Mouse (Mus musculus) limb, embryonic 14.5 days (tissue): ENCODE data around the gene Lix1l. TPM values are rescaled to one million over a fixed set of nuclear protein-coding genes. Genes with fewer than 3 reads are reported as not detected.

Source experiments
- ATAC-seq: fragments of 200-750 bp; cut with Nextera tagmentation; 2 replicates; pipeline ENCODE4 v1.8.0; 2017; ENCODE audit warnings: low read depth, moderate number of reproducible peaks, moderate TSS enrichment; ENCODE audit not compliant: low FRiP score
- DNase-seq: peaks from one replicate; pipeline ENCODE4 v3.0.0-alpha.2; 2015; ENCODE audit warnings: low spot score
- H3K27ac ChIP-seq: fragments of 300-500 bp; sonication (generic); replicated peaks from 2 replicates; pipeline ENCODE4 v1.5.1; 2014; ENCODE audit warnings: low read depth, mild to moderate bottlenecking, low read length, moderate library complexity, mixed read lengths
- H3K27me3 ChIP-seq: fragments of 300-500 bp; sonication (generic); 2 replicates; pipeline ENCODE4 v1.6.1; 2014; ENCODE audit warnings: low read length, mixed read lengths; ENCODE audit not compliant: control insufficient read depth, insufficient read depth
- H3K36me3 ChIP-seq: fragments of 300-500 bp; sonication (generic); 2 replicates; pipeline ENCODE4 v1.6.1; 2014; ENCODE audit warnings: mild to moderate bottlenecking, low read length, moderate library complexity, mixed read lengths; ENCODE audit not compliant: control insufficient read depth, insufficient read depth
- H3K4me1 ChIP-seq: fragments of 300-500 bp; sonication (generic); 2 replicates; pipeline ENCODE4 v1.6.1; 2014; ENCODE audit warnings: antibody characterized with exemption, low read length, mixed read lengths; ENCODE audit not compliant: control insufficient read depth, insufficient read depth
- H3K4me2 ChIP-seq: fragments of 300-500 bp; sonication (generic); replicated peaks from 2 replicates; pipeline ENCODE4 v1.6.1; 2014; ENCODE audit warnings: low read depth, mild to moderate bottlenecking, low read length, moderate library complexity; ENCODE audit not compliant: severe bottlenecking
- H3K4me3 ChIP-seq: fragments of 300-500 bp; sonication (generic); replicated peaks from 2 replicates; pipeline ENCODE4 v1.5.1; 2014; ENCODE audit warnings: low read length
- H3K9ac ChIP-seq: fragments of 300-500 bp; sonication (generic); 2 replicates; pipeline ENCODE4 v1.6.1; 2014; ENCODE audit warnings: mild to moderate bottlenecking, low read depth, low read length, moderate library complexity; ENCODE audit not compliant: severe bottlenecking
- H3K9me3 ChIP-seq: fragments of 300-500 bp; sonication (generic); 2 replicates; pipeline ENCODE4 v1.6.1; 2016; ENCODE audit warnings: low read length; ENCODE audit not compliant: control insufficient read depth
- POLR2A ChIP-seq: fragments of 200-500 bp; IDR thresholded peaks from 2 replicates; pipeline ENCODE4 v1.8.0; 2012; ENCODE audit warnings: inconsistent platforms, mild to moderate bottlenecking, moderate library complexity, borderline replicate concordance; ENCODE audit not compliant: insufficient read depth, insufficient read length; ENCODE audit errors: extremely low read depth
- WGBS: fragments of 180-500 bp; shearing (Covaris S2); extraction: QIAGEN DNeasy Blood & Tissue Kit; methylation state at CpG from one replicate; pipeline ENCODE4 v1.1.7; 2014; 5-methylcytosine and 5-hydroxymethylcytosine counted together
- polyA plus RNA-seq, 2 experiments: library from polyadenylated mRNA; depleted of rRNA in 1 of 2; stranded (reverse) in 1 of 2; unstranded in 1 of 2; fragments of >200 nt; fragmentation: Nextera tagmentation in 1 of 2; extraction: Ambion mirVana in 1 of 2; gene quantifications; 2 replicates each; pipeline versions ENCODE4 v1.2.1 to v1.2.3; 2012 to 2014

Lix1l gene
- polyA plus RNA-seq, 2 experiments = 8.9 to 84.2 TPM

GRCm38 (mm10) chr3:96576005-96576658, 24.8 kb upstream of the Lix1l start:
- no peaks in the 10 kb centered on the region for H3K27me3 ChIP-seq
- peak; percentile 32; the same call in 1 of the 2 replicates for ATAC-seq
- TF ChIP-seq POLR2A = no peak
- H3K4me2 ChIP-seq = peak overlapping the region; percentile 39; the same call in 1 of the 2 replicates
- H3K36me3 ChIP-seq = 0 out of 2 replicates have a peak, but pooled peaks cover 5% of the 10 kb centered on the region
- H3K4me1 ChIP-seq = peaks cover 12% of the 10 kb centered on the region
- H3K27ac ChIP-seq = peak overlapping the region; percentile 79
- DNase-seq = peak; percentile 85
- 0 out of 2 replicates have a peak overlapping the region, but pooled peaks have one; percentile 13 for H3K9ac ChIP-seq
- H3K9me3 ChIP-seq = no peaks in the 10 kb centered on the region
- peak overlapping the region; percentile 14; the same call in 1 of the 2 replicates for H3K4me3 ChIP-seq
- 42% methylated on average over 14 of the region's 14 CpGs for whole genome bisulfite sequencing

GRCm38 (mm10) chr3:96576690-96577541, 24.0 kb upstream of the Lix1l start, which contains the start of gene Gm16253:
Gene Gm16253, plus strand, starts transcription at chr3:96576984.
- Histone ChIP-seq H3K4me1 (peaks cover 12% of the 10 kb centered on the region), H3K4me2 (peak within 1 kb of the TSS; percentile 39), H3K4me3 (peak within 1 kb of the TSS; percentile 14; the same call in 1 of the 2 replicates), H3K36me3 (0 out of 2 replicates have a peak, but pooled peaks cover 5% of the 10 kb centered on the region), H3K9me3 (no peaks in the 10 kb centered on the region), H3K27me3 (no peaks in the 10 kb centered on the region), H3K27ac (peak within 1 kb of the TSS; percentile 79), H3K9ac (0 out of 2 replicates have a peak within 1 kb of the TSS, but pooled peaks have one; percentile 13)
- DNase-seq = peak; percentile 93
- ATAC-seq = peak; percentile 90
- 30% methylated on average over 17 of the region's 17 CpGs for WGBS
- no peak for TF ChIP-seq POLR2A

GRCm38 (mm10) chr3:96577566-96577965, 23.4 kb upstream of the Lix1l start:
- DNase-seq (no peak), ATAC-seq (no peak)
- H3K36me3 ChIP-seq = 0 out of 2 replicates have a peak, but pooled peaks cover 5% of the 10 kb centered on the region
- peaks cover 12% of the 10 kb centered on the region for H3K4me1 ChIP-seq
- TF ChIP-seq POLR2A = no peak
- no peaks in the 10 kb centered on the region for H3K27me3 ChIP-seq
- H3K27ac ChIP-seq = peak overlapping the region; percentile 79
- 71% methylated on average over 4 of the region's 4 CpGs for WGBS
- no peak overlapping the region for H3K4me3 ChIP-seq
- no peaks in the 10 kb centered on the region for H3K9me3 ChIP-seq
- H3K9ac ChIP-seq = no peak overlapping the region
- H3K4me2 ChIP-seq = peak overlapping the region; percentile 39; the same call in 1 of the 2 replicates

- Histone ChIP-seq H3K4me2 (no peak overlapping the region), H3K9me3 (no peaks in the 10 kb centered on the region), H3K27me3 (no peaks in the 10 kb centered on the region), H3K4me1 (peaks cover 12% of the 10 kb centered on the region), H3K4me3 (no peak overlapping the region), H3K27ac (no peak overlapping the region), H3K9ac (no peak overlapping the region), H3K36me3 (0 out of 2 replicates have a peak, but pooled peaks cover 5% of the 10 kb centered on the region)
- TF ChIP-seq POLR2A = no peak
- ATAC-seq (no peak), DNase-seq (no peak)
- WGBS = 79% methylated on average over 12 of the region's 12 CpGs
These were observed 22.2 kb upstream of the Lix1l start for GRCm38 (mm10) chr3:96578561-96579238.

GRCm38 (mm10) chr3:96579239-96579750, 21.7 kb upstream of the Lix1l start:
- H3K27me3 ChIP-seq = no peaks in the 10 kb centered on the region
- ATAC-seq = no peak
- H3K4me2 ChIP-seq = no peak overlapping the region
- no peak overlapping the region for H3K27ac ChIP-seq
- 0 out of 2 replicates have a peak, but pooled peaks cover 5% of the 10 kb centered on the region for H3K36me3 ChIP-seq
- no peak for TF ChIP-seq POLR2A
- no peak overlapping the region for H3K4me3 ChIP-seq
- no peak overlapping the region for H3K9ac ChIP-seq
- H3K4me1 ChIP-seq = peaks cover 12% of the 10 kb centered on the region
- 75% methylated on average over 4 of the region's 4 CpGs for WGBS
- H3K9me3 ChIP-seq = no peaks in the 10 kb centered on the region
- no peak for DNase-seq
